Mouse (Mus musculus): ENCODE measurements around the gene Foxred2. TPM values are rescaled to one million over a fixed set of nuclear protein-coding genes. Genes with fewer than 3 reads are reported as not detected.

Foxred2 gene
- polyA plus RNA-seq, 1 experiment from 2014 or later, result 3.8 TPM

- H3K4me1 ChIP-seq, result peaks cover 17% of the 10 kb centered on the region
- H3K27ac ChIP-seq, result no peak overlapping the region
- WGBS, result 86% methylated on average over 2 of the region's 2 CpGs
- H3K9ac ChIP-seq, result no peak overlapping the region
- H3K27me3 ChIP-seq, result no peaks in the 10 kb centered on the region
- no peak overlapping the region for H3K4me2 ChIP-seq
- H3K4me3 ChIP-seq, result no peak overlapping the region
- no peaks in the 10 kb centered on the region for H3K9me3 ChIP-seq
- no peak for ATAC-seq (ENCODE audit: borderline replicate concordance, extremely low read depth, low FRiP score, low TSS enrichment)
- peaks cover 49% of the 10 kb centered on the region for H3K36me3 ChIP-seq
Measured at GRCm38 (mm10) chr15:77925195-77925594, 31.3 kb downstream of the Foxred2 start.

- H3K4me1 ChIP-seq, result peaks cover 8% of the 10 kb centered on the region
- H3K9ac ChIP-seq, result no peak overlapping the region
- 64% methylated on average over 9 of the region's 9 CpGs for WGBS
- no peak overlapping the region for H3K4me2 ChIP-seq
- no peak overlapping the region for H3K4me3 ChIP-seq
- H3K27ac ChIP-seq, result no peak overlapping the region
- H3K36me3 ChIP-seq, result peaks cover 59% of the 10 kb centered on the region
- ATAC-seq (ENCODE audit: borderline replicate concordance, extremely low read depth, low FRiP score, low TSS enrichment), result no peak
- H3K9me3 ChIP-seq, result no peaks in the 10 kb centered on the region
- H3K27me3 ChIP-seq, result no peaks in the 10 kb centered on the region
Measured at GRCm38 (mm10) chr15:77923267-77924035, 33.1 kb downstream of the Foxred2 start.

GRCm38 (mm10) chr15:77922710-77923109 is 33.8 kb downstream of the Foxred2 start:
- H3K27me3 ChIP-seq, result no peaks in the 10 kb centered on the region
- H3K36me3 ChIP-seq, result peaks cover 60% of the 10 kb centered on the region
- H3K27ac ChIP-seq, result no peak overlapping the region
- no peak overlapping the region for H3K9ac ChIP-seq
- ATAC-seq (ENCODE audit: borderline replicate concordance, extremely low read depth, low FRiP score, low TSS enrichment), result no peak
- H3K4me2 ChIP-seq, result no peak overlapping the region
- peaks cover 2% of the 10 kb centered on the region for H3K4me1 ChIP-seq
- H3K9me3 ChIP-seq, result no peaks in the 10 kb centered on the region
- WGBS, result 78% methylated on average over 9 of the region's 9 CpGs
- no peak overlapping the region for H3K4me3 ChIP-seq

- Histone ChIP-seq H3K27ac (no peak overlapping the region), H3K4me1 (no peaks in the 10 kb centered on the region), H3K9ac (no peak overlapping the region), H3K9me3 (no peaks in the 10 kb centered on the region), H3K4me2 (no peak overlapping the region), H3K36me3 (peaks cover 58% of the 10 kb centered on the region), H3K27me3 (no peaks in the 10 kb centered on the region), H3K4me3 (no peak overlapping the region)
- no peak for ATAC-seq (ENCODE audit: borderline replicate concordance, extremely low read depth, low FRiP score, low TSS enrichment)
- WGBS, result 81% methylated on average over 6 of the region's 6 CpGs
Measured at GRCm38 (mm10) chr15:77921636-77922035, 34.9 kb downstream of the Foxred2 start.

- 67% methylated on average over 10 of the region's 10 CpGs for WGBS
Measured at GRCm38 (mm10) chr15:77920511-77921462, 35.7 kb downstream of the Foxred2 start.

GRCm38 (mm10) chr15:77919441-77919840 is 37.1 kb downstream of the Foxred2 start:
- no peaks in the 10 kb centered on the region for H3K27me3 ChIP-seq
- no peak for ATAC-seq (ENCODE audit: borderline replicate concordance, extremely low read depth, low FRiP score, low TSS enrichment)
- H3K9me3 ChIP-seq, result no peaks in the 10 kb centered on the region
- 75% methylated on average over 12 of the region's 12 CpGs for WGBS
- H3K36me3 ChIP-seq, result peaks cover 52% of the 10 kb centered on the region
- H3K27ac ChIP-seq, result peak overlapping the region; percentile 46; the same call in 1 of the 2 replicates
- no peak overlapping the region for H3K4me2 ChIP-seq
- H3K4me3 ChIP-seq, result no peak overlapping the region
- H3K9ac ChIP-seq, result no peak overlapping the region
- H3K4me1 ChIP-seq, result no peaks in the 10 kb centered on the region

More at GRCm38 (mm10) chr15:77920511-77921462, 35.7 kb downstream of the Foxred2 start:
- Histone ChIP-seq H3K4me1 (no peaks in the 10 kb centered on the region), H3K27ac (0 out of 2 replicates have a peak overlapping the region, but pooled peaks have one; percentile 0), H3K27me3 (no peaks in the 10 kb centered on the region), H3K4me3 (no peak overlapping the region), H3K4me2 (no peak overlapping the region), H3K9me3 (no peaks in the 10 kb centered on the region), H3K36me3 (peaks cover 50% of the 10 kb centered on the region), H3K9ac (no peak overlapping the region)
- no peak for ATAC-seq (ENCODE audit: borderline replicate concordance, extremely low read depth, low FRiP score, low TSS enrichment)

- H3K27me3 ChIP-seq, result no peaks in the 10 kb centered on the region
- H3K4me2 ChIP-seq, result no peak overlapping the region
- 35% methylated on average over 8 of the region's 8 CpGs for WGBS
- H3K4me3 ChIP-seq, result no peak overlapping the region
- peaks cover 31% of the 10 kb centered on the region; the same call in 1 of the 2 replicates for H3K36me3 ChIP-seq
- no peak overlapping the region for H3K27ac ChIP-seq
- no peaks in the 10 kb centered on the region for H3K9me3 ChIP-seq
- ATAC-seq (ENCODE audit: borderline replicate concordance, extremely low read depth, low FRiP score, low TSS enrichment), result no peak; the same call in 1 of the 2 replicates
- H3K4me1 ChIP-seq, result peaks cover 8% of the 10 kb centered on the region
- no peak overlapping the region for H3K9ac ChIP-seq
Measured at GRCm38 (mm10) chr15:77916851-77917544, 39.5 kb downstream of the Foxred2 start.

GRCm38 (mm10) chr15:77915287-77915686 is 41.2 kb downstream of the Foxred2 start:
- 97% methylated on average over 4 of the region's 4 CpGs for WGBS
- peaks cover 23% of the 10 kb centered on the region; the same call in 1 of the 2 replicates for H3K36me3 ChIP-seq

GRCm38 (mm10) chr15:77914507-77914906 is 42.0 kb downstream of the Foxred2 start:
- Histone ChIP-seq H3K4me3 (no peak overlapping the region), H3K4me1 (peaks cover 17% of the 10 kb centered on the region), H3K9me3 (no peaks in the 10 kb centered on the region), H3K36me3 (peaks cover 21% of the 10 kb centered on the region; the same call in 1 of the 2 replicates), H3K4me2 (no peak overlapping the region), H3K27me3 (no peaks in the 10 kb centered on the region), H3K27ac (no peak overlapping the region), H3K9ac (no peak overlapping the region)
- WGBS, result 96% methylated on average over 3 of the region's 3 CpGs
- ATAC-seq (ENCODE audit: borderline replicate concordance, extremely low read depth, low FRiP score, low TSS enrichment), result no peak

More at GRCm38 (mm10) chr15:77915287-77915686, 41.2 kb downstream of the Foxred2 start:
- H3K9me3 ChIP-seq, result no peaks in the 10 kb centered on the region
- no peaks in the 10 kb centered on the region for H3K27me3 ChIP-seq
- H3K4me2 ChIP-seq, result no peak overlapping the region
- no peak for ATAC-seq (ENCODE audit: borderline replicate concordance, extremely low read depth, low FRiP score, low TSS enrichment)
- no peak overlapping the region for H3K27ac ChIP-seq
- H3K4me3 ChIP-seq, result no peak overlapping the region
- H3K4me1 ChIP-seq, result peaks cover 14% of the 10 kb centered on the region
- no peak overlapping the region for H3K9ac ChIP-seq

- Histone ChIP-seq H3K4me3 (no peak overlapping the region), H3K4me1 (peaks cover 24% of the 10 kb centered on the region), H3K36me3 (peaks cover 12% of the 10 kb centered on the region; the same call in 1 of the 2 replicates), H3K4me2 (no peak overlapping the region), H3K27me3 (no peaks in the 10 kb centered on the region), H3K27ac (0 out of 2 replicates have a peak overlapping the region, but pooled peaks have one; percentile 8), H3K9me3 (no peaks in the 10 kb centered on the region), H3K9ac (no peak overlapping the region)
- ATAC-seq (ENCODE audit: borderline replicate concordance, extremely low read depth, low FRiP score, low TSS enrichment), result no peak
- 75% methylated on average over 8 of the region's 8 CpGs for WGBS
Measured at GRCm38 (mm10) chr15:77913054-77913453, 43.5 kb downstream of the Foxred2 start.

- no peak for ATAC-seq (ENCODE audit: borderline replicate concordance, extremely low read depth, low FRiP score, low TSS enrichment)
- H3K9ac ChIP-seq, result no peak overlapping the region
Measured at GRCm38 (mm10) chr15:77912585-77912984, 43.9 kb downstream of the Foxred2 start.

More at GRCm38 (mm10) chr15:77912585-77912984, 43.9 kb downstream of the Foxred2 start:
- Histone ChIP-seq H3K36me3 (peaks cover 12% of the 10 kb centered on the region; the same call in 1 of the 2 replicates), H3K27ac (peak overlapping the region; percentile 83), H3K4me3 (no peak overlapping the region), H3K4me1 (peaks cover 27% of the 10 kb centered on the region), H3K27me3 (no peaks in the 10 kb centered on the region), H3K9me3 (no peaks in the 10 kb centered on the region), H3K4me2 (no peak overlapping the region)
- 44% methylated on average over 7 of the region's 7 CpGs for WGBS

Measured in lung, embryonic 15.5 days (tissue).